Mouse (Mus musculus): ENCODE measurements at regions not wholly inside any gene's neighbourhood (a gene's known extent, or its start where the extent isn't known, plus 50 kb on each side); places are given as distances from the start of the nearest gene placed in this dataset.

DNA sequence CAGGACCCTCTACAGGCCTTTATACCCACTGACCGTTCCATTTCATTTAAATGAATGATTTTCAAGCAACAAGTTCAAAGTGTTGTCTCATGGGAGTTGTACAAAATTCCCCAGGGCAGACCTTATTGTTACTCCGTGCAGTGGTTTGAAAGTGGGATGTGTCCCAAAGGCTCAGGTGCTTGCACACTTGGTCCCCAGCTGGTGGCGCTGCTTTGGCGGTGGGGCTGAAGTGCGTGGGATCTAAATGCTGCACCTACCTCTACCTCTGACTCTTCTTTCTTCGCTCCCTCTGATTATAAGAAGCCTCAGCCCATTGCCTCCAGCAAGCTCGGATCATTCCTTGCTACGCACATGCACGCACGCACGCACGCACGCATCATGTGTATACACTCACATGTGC is 131.0 kb upstream of the Cops8 start:
- no peak for DNase-seq

DNA sequence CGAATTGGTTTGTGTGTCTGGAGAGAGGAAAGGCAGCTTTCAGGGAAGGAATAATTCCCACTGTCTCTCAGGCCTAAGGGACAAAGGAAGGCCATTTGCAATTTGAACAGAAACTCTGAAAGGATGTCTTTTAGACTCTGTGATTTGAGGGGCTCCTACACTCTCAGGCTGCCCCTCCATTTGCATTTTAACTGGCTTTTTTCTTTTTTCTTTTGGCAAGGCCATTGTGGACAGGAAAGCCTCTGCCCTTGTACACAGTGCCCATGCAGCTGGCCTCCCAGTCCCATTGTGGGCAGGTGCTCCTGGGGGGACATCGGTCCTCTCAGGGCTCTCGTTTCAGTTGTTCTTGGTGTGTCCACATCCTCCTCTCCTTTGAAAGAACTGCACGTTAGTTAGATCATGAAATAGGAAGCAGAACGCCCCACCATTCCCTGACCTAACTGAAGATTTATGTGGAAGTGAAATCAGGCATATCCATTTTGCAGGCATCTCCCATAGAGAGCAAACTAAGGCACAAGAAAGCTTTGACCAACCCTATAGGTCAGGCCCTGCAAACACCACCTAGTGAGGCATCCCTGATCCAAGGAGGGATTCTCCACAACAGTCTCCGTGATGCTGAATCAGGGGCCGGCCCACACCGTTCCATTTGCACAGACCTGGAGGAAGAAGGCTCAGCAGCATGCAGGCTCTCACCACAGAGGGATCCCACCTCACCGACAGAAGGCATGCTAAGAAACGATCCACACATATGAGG is 127.5 kb upstream of the Cops8 start:
- DNase-seq, result no peak

DNA sequence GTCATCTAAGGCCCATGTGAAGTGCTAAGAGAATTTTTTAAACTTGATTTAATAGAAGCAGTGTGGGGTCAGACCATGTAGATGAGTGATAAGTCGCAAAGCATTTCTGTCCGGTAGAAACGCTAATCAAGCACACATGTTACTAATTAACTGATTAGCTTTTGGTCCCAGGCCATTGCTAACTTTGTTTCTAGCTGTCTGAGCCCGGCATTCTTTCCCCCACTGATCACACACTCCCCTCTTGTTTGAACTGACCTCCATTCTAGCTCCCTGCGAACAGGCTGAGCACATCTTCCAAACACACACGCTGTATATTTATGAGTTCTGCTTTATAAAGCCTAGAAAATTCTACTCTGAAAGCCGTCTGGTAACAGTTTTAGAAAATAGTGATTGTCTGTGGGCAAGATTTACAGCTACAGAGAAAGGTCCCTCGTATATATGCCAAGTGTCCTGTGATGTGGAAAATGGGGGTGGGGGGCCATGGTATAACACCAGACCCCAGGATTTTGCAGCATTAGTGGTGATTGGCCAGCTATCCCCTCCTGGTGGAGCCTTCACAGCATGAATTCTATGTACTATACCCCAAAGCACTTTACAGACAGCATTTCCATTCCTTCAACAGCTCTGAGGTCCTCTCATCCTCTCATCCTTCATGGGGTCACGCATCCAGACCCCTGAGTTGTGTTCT is 126.1 kb upstream of the Cops8 start:
- DNase-seq, result peak; percentile 27

DNA sequence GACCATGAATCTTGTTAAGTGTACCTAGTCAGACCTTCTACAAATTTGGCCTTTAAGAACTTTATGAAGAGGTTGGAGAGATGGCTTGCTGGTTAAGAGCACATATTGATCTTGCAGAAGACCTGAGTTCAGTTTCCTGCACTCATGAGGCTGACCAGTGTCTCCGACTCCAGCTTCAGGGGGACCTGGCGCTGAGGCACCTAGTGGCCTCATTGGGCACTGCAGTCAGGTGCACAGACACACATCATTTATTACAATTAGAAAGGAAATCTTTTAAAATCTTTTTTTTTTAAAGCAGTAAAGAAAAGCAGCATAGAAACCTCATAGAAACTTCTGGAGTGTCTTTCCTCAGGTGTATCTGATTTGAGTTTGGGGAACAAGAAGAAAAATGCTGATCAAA is 123.9 kb upstream of the Cops8 start:
- DNase-seq, result no peak

DNA sequence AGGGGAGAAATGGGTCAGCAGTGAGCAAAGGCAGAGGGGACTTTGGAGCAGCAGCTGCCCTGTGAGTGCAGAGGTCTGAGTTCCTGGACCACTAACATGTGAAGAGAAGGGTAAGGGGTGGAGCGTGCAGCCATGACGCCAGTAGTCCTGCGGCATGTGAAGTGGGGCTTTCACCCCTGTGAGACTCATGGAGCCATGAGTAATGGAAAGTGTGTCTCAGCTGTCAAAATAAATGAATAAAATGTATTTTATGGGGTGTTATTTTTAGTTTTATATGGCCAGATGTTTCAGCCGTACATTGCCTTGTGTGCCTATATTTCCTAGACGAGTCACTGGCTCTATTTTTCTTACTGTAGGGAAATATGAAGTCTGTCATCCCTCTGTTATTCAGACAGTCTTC is 121.5 kb upstream of the Cops8 start:
- DNase-seq, result no peak

DNA sequence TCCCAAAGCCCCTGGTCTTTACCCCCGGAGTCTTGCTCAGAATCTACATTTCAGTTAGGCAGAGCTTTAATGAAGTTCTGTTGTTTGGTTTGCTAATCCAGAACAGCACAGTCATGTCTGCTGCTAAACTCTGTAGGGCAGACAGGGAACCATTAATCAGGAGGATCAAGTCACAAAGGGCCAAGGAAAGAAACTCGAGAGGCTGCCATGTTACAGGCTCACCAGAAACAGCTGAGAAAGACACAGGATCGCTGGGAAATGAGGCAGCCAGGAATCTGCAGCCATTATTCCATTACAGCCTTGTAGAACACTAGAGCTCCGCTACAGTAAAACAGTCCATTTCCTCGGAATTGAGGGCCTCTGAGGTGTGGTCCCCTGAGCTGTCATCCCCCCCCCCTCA is 121.1 kb upstream of the Cops8 start:
- DNase-seq, result no peak

DNA sequence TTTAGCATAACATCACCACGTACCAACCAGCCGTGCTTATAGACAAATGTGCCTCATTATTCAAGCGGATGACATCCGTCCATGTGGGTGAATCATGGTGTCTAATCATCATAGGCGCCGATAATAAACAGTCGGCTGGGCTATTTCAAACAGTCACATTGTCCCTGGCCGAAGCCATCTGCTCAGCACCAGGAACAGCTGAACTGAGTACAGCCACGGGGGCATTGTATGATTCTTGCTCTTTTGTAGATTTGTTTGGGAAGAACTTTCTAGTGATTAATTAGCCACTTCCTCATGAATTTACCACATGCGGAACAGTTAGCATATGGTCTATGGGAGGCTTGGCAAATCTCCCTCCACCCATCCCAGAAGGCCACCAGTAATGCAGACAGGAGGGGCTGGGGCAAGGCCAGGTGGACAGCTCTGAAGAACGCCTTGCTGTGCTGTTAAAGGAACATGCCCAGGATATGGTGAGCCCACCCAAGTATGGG is 116.4 kb upstream of the Cops8 start:
- peak; percentile 33 for DNase-seq

DNA sequence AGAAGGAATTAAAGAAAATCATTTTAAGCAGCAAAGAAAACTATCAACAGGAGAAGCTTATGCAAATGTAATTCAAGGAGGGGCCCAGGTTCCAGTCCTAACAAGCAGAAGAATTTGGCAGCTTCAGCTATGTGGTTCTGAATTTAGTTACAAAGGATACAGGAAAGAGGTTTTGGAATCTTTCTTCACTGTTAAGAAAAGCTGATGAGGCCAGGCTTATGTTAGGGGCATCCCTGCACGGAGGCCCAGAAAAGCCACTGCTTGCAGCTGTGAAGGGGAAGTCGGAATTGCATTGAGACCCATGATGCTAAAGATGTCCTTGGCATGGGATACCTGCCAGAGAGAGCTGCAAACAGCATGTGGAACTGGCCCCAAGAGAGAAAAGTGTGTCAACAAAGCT is 114.9 kb upstream of the Cops8 start:
- no peak for DNase-seq

DNA sequence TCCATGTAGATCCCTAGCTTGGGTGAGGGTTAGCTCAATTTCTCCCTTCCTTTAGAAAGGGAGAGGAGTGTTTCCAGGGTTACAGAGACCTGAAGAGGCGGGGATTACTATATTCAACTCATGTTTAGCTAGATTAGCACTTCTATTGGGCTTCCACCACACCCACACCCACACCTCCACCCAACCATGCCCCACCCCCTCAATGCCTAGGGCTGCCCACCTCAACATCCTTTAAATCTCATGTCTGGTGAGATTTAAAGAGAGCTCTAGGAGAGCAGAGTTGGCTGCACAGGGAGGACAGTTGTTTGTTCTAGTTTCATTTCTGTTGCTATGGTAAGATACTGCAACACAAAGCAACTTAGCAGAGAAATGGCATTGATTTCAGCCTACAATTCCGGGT is 113.8 kb upstream of the Cops8 start:
- no peak for DNase-seq

DNA sequence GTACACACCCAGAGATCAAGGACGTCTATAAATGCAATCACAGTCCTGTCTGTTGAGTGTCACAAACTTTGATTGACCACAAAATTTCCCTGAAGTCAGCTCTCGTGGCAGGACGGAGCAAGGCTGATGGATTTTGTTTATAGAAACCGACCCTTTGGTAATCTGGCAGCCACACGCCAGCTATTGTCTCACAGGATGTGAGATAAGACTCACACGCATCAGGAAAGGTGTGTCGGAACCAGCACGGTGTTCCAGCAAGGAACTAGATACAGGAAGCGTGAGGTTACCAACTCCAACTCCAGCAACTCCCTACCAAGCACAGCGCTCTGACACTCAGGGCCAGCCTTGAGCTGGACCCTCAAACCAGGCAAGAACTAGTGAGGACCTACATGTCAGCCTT is 112.4 kb upstream of the Cops8 start:
- DNase-seq, result no peak

DNA sequence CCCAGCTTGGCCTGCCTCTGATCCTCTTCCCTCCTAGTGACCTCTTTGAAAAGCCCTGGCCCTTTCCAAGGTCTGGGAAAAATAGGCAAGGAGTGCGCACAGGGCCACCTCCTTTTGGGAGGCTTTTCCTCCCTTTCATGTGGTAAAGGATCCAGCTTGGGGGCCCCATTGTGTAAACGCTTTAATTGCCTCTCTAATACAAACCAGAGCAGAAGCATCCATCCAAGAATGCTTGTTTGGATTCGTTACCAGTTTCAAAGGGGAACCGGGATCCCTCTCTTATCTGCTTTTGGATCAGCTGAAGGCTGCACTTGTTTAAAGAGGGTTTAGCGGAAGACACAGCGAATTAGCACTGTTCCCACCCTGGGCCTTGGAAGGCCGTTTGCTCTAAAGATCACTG is 109.3 kb upstream of the Cops8 start:
- no peak for DNase-seq

DNA sequence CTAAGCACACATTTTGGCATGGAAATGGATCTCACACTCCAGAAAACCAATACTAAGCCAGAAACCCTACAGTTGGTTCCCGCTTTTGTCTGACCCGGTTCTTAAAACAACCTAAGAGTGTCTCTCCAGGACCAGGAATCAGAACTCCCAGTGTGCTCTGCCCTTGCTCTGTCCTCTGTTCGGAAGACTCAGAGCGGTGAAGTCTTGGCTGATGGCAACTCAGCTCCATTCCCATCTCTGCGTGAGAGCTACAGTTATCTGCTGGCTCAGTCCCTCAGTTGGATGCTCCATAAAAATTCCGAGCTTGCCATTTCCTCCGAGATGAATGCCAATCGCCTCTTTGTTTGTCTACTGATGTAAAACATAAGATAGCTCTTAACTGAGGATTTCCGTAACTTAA is 107.6 kb upstream of the Cops8 start:
- no peak for DNase-seq

DNA sequence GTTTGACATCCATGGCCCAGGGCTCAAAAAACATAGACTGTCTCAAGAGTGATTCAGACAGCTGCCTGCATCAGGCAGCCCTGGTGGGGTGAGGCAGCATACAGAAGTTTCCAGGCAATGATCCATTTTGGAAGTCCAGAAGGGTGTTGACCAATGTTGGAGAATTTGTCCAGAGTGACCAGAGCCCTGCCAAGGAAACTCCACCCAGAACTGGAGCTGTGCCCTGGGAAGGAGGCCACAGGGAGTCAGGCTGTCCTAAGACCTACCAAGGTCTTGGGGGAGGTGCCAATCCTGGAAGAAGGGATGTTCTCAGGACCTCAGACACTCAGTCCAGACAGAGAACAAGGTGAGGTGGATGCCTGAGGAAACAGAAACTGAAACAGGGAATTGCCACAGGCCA is 105.2 kb upstream of the Cops8 start:
- DNase-seq, result no peak

DNA sequence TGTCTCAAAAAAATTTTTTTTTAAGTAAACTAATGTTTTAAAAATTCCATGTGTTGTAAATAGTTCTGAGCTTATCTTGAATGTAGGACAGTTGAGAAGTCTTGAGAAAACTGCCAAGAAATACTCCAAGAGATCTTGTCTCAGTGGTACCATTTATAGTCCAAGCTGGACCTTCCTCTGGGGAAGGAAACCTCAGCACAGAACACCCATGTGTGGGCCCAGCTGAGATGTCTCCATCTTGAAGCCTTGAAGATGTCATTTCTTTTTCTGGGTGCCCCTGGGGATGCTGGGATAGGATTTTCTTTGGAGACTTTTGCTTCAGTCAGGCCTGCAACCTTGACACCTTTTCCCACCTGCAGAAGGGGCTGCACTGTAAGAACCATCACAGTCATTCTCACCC is 101.4 kb upstream of the Cops8 start:
- DNase-seq, result no peak

DNA sequence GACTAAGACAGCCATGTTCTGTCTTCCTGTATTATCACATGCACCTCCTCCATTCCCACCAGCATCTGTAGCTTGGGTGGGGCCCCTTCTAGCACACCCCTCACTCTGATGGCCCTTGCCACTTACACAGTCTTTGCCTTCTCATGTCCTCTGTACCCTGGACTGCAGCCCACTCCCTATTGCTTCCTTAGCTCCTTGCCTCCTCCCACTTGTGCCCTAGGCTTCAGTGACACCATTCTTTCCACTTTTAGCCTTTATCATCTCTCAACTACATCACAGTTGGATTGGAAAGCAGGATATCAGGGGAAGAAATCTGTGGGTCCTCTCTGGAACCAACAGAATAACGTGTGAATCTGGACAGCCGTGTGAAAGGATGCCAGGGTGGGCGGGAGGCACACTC is 100.4 kb upstream of the Cops8 start:
- no peak for DNase-seq

DNA sequence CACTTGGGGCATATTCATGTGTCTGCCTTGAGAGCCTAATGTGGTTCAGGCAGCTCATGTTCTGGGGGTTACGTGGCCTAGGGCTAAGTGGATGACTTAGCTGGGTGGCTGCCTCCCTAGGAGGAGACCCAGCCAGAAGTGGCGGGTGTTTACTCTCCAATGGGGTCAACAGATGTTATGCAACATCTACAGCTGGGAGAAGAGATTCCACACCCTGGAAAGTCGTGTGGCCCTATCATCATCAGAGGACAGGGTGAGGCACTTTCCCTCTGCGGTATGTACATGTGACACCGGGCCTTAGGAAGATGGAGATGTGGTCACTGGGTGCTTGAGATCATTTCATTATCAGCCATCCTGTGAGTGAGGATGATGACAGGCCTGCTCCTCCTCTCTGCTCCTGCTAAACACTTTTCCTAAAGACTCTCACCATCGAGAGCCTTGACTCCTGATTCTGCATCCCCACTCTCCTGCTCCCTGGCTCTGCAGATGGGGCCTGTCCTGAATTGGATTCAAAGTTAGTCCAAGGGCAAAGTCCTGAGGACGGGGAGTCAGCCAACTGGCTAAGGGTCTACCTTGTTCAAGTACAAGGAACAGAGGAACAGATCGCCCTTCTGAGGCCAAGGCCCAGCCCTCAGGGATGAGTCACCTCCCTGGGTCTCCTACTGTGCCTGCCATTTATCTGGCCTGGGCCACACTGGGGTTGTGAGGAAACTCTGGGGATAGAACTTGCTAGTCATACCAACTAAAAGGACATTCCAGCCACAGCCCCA is 99.8 kb upstream of the Cops8 start:
- DNase-seq, result no peak

DNA sequence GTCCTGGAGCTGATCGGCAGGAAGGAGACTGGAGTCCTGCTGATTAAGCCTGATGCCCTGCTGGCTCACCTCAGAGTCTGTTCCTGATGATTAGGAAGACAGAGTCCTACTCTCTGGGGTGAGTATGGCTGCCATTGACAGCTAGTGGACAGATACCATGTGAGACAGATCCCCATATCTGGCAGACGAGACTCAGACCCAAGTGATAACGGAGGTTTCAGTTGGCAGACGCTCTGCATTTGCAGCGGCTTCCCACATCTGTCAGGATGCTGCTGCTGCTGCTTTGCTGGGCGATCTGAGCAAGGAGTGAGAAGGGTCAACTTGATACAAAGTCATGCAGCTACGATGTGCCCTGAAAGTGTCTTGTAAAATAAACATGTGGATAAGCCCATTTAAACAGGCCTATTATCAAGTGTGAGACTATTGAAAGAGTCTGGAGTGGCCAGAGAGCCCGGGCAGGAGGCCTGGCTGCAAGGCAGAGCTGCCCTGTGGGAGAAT is 98.1 kb upstream of the Cops8 start:
- no peak for DNase-seq

DNA sequence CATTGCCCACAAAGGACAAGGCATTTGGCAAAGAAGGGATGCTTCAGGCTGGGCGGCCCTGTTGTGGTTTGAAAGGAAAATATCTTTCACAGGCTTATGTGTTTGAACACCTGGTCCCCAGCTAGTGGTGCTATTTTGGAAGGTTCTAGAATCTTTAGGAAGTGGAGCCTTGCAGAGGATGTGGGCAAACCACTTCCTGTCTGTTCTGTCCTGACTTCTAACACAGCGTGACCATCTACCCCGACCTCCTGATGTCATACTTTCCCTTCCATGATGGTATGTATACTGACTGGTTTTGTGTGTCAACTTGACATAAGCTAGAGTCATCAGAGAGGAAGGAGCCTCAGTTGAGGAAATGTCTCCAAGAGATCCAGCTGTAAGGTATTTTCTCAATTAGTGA is 97.2 kb upstream of the Cops8 start:
- DNase-seq, result no peak

DNA sequence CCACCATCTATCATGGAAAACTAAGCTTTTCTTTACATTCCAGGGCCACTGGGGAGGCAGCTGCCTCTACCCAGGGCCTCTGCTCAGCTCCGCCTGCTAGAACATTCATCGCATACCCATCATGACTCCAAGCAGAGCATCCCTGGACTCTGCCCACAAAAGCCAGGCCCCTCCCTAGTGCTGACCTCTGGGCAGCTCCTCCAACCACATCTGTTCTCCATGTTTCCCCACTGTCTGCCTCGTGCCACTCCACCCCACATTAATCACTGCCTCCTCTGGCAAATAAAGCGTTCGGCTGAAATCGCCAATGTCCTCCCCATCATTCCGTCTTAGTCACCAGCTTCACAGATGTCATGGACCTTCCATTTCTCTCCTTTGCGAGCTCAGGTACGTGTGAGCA is 96.2 kb upstream of the Cops8 start:
- DNase-seq, result no peak

DNA sequence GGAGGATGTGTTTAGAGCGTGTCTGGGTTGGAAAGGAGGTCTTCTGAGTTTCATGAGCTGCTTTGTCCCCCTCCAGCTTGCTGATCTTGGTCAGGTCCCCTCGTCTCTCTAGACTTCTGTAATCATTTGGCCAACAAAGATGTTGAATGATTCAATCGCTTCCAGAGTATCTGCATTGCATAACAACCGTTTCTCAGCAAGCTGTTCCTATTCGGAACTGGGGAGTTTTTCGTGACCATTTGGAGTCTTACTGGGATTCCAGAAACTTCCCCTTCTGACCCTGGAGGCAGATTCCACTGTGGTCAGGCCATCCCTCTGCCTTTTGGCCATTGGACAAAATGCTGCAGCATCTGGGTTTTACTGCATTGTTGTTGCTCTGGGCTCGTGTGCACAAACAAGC is 93.4 kb upstream of the Cops8 start:
- DNase-seq, result no peak

DNA sequence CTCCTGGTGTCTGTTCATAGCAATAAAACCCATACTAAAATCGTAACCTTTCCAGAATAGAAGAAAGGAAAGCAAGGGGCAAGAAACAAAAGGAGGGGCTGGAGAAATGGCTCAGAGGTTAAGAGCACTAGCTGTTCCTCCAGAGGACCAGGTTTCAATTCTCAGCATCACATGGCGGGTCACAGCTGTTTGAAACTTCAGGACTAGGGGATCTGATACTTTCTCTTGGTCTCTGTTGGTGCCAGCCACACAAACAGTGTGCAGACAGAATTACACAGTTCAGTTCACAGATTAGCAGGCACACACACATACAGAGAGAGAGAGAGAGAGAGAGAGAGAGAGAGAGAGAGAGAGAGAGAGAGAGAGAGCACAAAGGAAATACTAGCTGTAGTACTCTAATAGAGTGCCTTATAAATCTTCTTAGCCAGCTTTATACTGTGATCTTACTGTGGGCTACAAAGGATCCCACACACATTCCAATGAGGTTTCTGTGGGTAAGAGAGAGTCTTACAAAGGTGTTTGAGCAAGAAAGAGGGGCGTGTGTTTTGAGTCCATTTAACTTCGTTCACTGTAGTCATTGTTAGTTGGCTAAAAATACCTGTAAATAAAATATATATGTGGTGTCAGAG is 89.2 kb upstream of the Cops8 start:
- DNase-seq, result no peak

DNA sequence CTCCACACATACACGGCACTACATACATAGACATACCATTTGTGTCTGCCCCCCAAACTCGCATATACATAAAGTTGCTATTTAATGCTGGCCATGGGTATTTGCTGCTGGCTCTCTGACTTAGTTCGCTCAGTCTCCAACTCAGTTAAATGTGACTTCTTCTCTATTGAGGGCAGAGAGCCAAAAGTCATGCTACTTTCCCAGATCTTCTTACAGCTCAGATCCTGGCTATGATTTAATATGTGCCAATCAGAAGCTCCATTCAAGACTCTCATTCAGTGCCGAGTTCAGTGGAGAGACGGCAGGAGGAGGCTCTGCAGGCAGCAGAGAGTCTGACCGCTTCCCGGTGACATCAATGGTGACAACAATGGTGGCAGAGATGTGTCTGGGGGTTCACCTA is 88.6 kb upstream of the Cops8 start:
- no peak for DNase-seq

DNA sequence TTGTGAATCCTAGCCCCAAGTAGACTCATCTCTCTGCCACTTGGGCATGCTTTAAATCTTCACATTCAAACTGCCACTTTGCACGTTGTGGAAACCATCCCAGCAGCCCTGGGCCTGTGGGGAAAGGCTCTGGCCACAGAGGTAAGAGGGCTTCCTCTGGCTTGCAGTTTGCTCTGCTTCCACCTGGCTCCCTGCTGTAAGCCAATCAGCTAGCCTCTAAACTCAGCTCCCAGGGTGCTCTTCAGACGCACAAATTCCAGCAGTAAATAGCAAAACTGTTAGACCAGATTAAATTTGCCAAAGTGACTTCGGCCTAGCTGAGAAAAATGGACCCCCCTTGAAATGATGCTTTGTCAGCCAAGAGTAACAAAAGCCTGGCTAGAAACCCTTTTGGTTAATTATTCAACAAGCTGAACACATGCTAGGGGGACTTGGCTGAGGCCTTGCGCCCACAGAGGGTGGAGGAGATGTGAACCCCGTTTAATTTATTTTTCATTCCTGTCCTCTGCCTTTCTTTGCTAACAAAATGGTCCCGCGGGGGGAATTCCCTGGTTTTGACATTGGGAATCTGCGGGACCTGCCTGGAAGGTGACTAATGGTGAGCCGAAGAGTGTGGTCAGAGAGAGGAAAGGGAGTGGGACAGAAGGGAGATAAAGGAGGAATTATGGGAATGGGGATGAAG is 84.1 kb upstream of the Cops8 start:
- no peak for DNase-seq

Data from retina, postnatal 1 day (tissue).